Mouse (Mus musculus) liver, embryonic 14.5 days (tissue): ENCODE data around the gene Clic6. TPM values are rescaled to one million over a fixed set of nuclear protein-coding genes. Genes with fewer than 3 reads are reported as not detected.

ENCODE experiments used
- ATAC-seq: fragments of 200-750 bp; cut with Nextera tagmentation; 2 replicates; pipeline ENCODE4 v1.8.0; 2017; ENCODE audit warnings: moderate number of reproducible peaks, mild to moderate bottlenecking, moderate library complexity; ENCODE audit not compliant: insufficient read depth
- DNase-seq, 3 experiments: peaks; one replicate each; pipeline ENCODE4 v3.0.0-alpha.2; 2012 to 2013; ENCODE audit warnings: low read depth in 3 of 3, low spot score in 3 of 3
- H3K27ac ChIP-seq: fragments of 300-500 bp; sonication (generic); 2 replicates; pipeline ENCODE4 v1.5.1; 2014; ENCODE audit warnings: moderate library complexity, mild to moderate bottlenecking, control low read depth, inconsistent platforms
- H3K27me3 ChIP-seq: fragments of 300-500 bp; sonication (generic); 2 replicates; pipeline ENCODE4 v1.6.1; 2014; ENCODE audit warnings: mild to moderate bottlenecking, low read length, moderate library complexity; ENCODE audit not compliant: control insufficient read depth, insufficient read depth
- H3K36me3 ChIP-seq: fragments of 300-500 bp; sonication (generic); replicated peaks from 2 replicates; pipeline ENCODE4 v1.6.1; 2014; ENCODE audit warnings: low read depth; ENCODE audit not compliant: control insufficient read depth, insufficient read depth
- H3K4me1 ChIP-seq, 2 experiments: fragments of 200-500 bp in 1 of 2; fragments of 300-500 bp in 1 of 2; sonication (generic) in 1 of 2; replicated peaks; 2 replicates each; pipeline ENCODE4 v1.6.1; 2012 to 2014; ENCODE audit warnings: antibody characterized with exemption in 1 of 2, inconsistent platforms in 1 of 2, low read length in 1 of 2; ENCODE audit not compliant: control insufficient read depth in 2 of 2, insufficient read depth in 2 of 2
- H3K4me2 ChIP-seq: fragments of 300-500 bp; sonication (generic); 2 replicates; pipeline ENCODE4 v1.6.1; 2014; ENCODE audit warnings: low read depth, mild to moderate bottlenecking, control low read depth, moderate library complexity
- H3K4me3 ChIP-seq, 2 experiments: fragments of 200-500 bp in 1 of 2; fragments of 300-500 bp in 1 of 2; sonication (generic) in 1 of 2; 2 replicates each; pipeline ENCODE4 v1.5.1; 2012 to 2014; ENCODE audit warnings: low read depth in 2 of 2, low read length in 2 of 2, mild to moderate bottlenecking in 2 of 2, control low read depth in 1 of 2, inconsistent platforms in 1 of 2, moderate library complexity in 1 of 2; ENCODE audit not compliant: insufficient read depth in 1 of 2
- H3K9ac ChIP-seq: fragments of 300-500 bp; sonication (generic); replicated peaks from 2 replicates; pipeline ENCODE4 v1.6.1; 2014; ENCODE audit warnings: mild to moderate bottlenecking, control low read depth, moderate library complexity
- H3K9me3 ChIP-seq: fragments of 300-500 bp; sonication (generic); 2 replicates; pipeline ENCODE4 v1.6.1; 2016; ENCODE audit warnings: low read length, mixed read lengths; ENCODE audit not compliant: control insufficient read depth
- CTCF ChIP-seq: IDR thresholded peaks from 2 replicates; pipeline ENCODE4 v1.5.1; 2016; ENCODE audit warnings: antibody characterized with exemption, low read depth, control low read depth
- EP300 ChIP-seq: IDR thresholded peaks from 2 replicates; pipeline ENCODE4 v1.6.1; 2016; ENCODE audit warnings: antibody characterized with exemption, low read depth
- WGBS: fragments of 180-500 bp; shearing (Covaris S2); extraction: QIAGEN DNeasy Blood & Tissue Kit; methylation state at CpG from one replicate; pipeline ENCODE4 v1.1.7; 2014; ENCODE audit not compliant: insufficient replicate concordance; 5-methylcytosine and 5-hydroxymethylcytosine counted together
- polyA plus RNA-seq, 2 experiments: library from polyadenylated mRNA; depleted of rRNA in 1 of 2; stranded (reverse) in 1 of 2; unstranded in 1 of 2; fragments of >200 nt; fragmentation: Nextera tagmentation in 1 of 2; extraction: Ambion mirVana in 1 of 2; gene quantifications; 2 replicates each; pipeline versions ENCODE4 v1.2.1 to v1.2.3; 2012 to 2014

Clic6 gene
- polyA plus RNA-seq, 2 experiments = 0.11 to 0.28 TPM

DNA sequence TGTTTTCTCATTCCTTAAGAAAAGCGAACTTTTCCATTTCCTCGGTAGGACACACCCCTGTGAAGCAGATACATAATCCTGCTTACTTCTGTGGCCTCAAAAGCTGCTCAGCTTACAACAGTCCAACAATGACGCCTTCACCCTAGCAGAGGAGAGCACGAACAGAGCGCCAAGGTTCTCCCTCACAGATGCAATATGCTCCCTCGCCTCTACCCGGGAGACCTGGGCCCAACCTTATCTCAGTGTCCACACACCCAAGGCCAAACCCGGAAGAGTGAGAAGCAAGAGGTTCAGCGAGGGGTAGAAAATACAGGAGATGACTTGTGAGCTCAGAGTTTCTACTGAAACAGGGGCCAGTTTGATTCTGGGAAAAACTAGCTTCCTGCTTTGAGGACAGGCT lies 3.8 kb downstream of the Clic6 start:
- Histone ChIP-seq H3K4me3 (peak overlapping the region in 1 of 2 experiments; percentile 15; a peak in 1 of 4 replicates), H3K27me3 (no peaks in the 10 kb centered on the region), H3K4me1 (peaks cover 16 to 49% of the 10 kb centered on the region in 2 experiments), H3K27ac (peak overlapping the region; percentile 58), H3K36me3 (no peaks in the 10 kb centered on the region), H3K4me2 (peak overlapping the region; percentile 49), H3K9me3 (no peaks in the 10 kb centered on the region), H3K9ac (peak overlapping the region; percentile 14)
- WGBS = 16% methylated on average over 9 of the region's 9 CpGs
- peak; percentile 63 for ATAC-seq
- peak; percentile 60 to 69 (median 61) for DNase-seq
- TF ChIP-seq CTCF (no peak), EP300 (peak; percentile 52; the same call in 1 of the 2 replicates)

DNA sequence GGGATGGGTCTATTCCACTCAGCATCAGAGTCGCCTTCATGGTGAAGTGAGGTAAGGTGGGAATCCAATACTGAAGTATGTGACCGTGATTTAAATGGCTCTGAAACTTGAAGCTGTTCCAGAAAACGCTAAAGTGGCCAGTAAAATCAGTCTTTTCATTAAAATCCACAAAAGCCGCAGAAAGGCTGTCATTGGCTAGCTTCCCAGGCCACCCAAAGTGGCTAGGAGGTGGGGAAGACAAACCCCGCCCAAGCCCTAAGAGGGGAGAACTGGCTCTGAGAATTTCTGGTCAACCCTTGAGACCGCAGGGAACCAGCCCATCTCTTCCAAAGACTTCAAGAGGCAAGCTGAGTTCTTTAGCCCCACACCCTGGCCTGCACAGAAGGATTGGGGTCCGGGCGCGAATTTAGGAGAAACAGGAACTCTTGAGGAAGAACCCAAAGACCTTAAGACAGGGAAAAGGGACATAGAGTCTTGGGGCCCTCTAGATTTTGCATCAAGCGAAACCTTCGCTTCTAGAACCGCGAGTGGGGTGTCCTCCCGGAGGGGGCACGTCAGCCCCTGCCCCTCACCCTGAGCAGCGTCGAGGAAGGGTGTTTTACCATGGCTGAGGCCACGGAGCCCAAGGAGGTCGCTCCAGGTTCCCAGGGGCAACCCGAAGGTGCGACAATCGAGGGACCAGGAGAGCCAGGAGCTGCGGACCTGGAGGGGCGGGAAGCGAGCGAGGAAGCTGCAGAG lies 12.5 kb downstream of the Clic6 start:
- Histone ChIP-seq H3K36me3 (no peaks in the 10 kb centered on the region), H3K9me3 (no peaks in the 10 kb centered on the region), H3K27ac (no peak overlapping the region), H3K4me2 (peak overlapping the region; percentile 51), H3K9ac (no peak overlapping the region), H3K27me3 (peaks cover 45% of the 10 kb centered on the region), H3K4me1 (peaks cover 10 to 18% of the 10 kb centered on the region in 2 experiments), H3K4me3 (peak overlapping the region; percentile 21 to 22; a peak in 3 of 4 replicates)
- TF ChIP-seq CTCF = no peak
- no peak for TF ChIP-seq EP300
- 8% methylated on average over 26 of the region's 26 CpGs for WGBS
- no peak for DNase-seq
- ATAC-seq = no peak

DNA sequence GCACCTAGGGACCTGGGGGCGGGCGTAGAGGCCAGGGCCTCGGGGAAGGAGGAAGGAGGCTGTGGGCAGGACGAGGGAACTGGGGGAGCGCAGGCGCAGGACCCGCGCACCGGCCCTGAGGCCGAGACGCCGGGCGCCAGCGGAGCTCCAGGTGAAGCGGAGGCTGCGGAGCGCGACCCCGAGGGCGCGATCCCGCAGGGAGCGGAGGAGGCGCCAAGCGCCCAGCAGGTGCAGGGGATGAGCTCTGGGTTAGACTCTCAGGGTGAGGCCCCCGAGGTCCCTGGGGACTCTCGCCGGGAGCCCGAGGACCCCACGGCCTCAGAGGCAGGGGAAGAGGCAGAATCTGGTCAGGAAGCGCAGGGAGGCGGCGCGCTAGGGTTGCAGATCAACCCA lies 13.0 kb downstream of the Clic6 start:
- H3K27ac ChIP-seq = no peak overlapping the region
- H3K4me1 ChIP-seq = peaks cover 10 to 13% of the 10 kb centered on the region in 2 experiments
- H3K9ac ChIP-seq = no peak overlapping the region
- no peaks in the 10 kb centered on the region for H3K9me3 ChIP-seq
- DNase-seq (no peak), ATAC-seq (no peak)
- H3K4me2 ChIP-seq = peak overlapping the region; percentile 51
- WGBS = under 1% methylated on average over 34 of the region's 34 CpGs
- TF ChIP-seq EP300 (no peak), CTCF (no peak)
- H3K27me3 ChIP-seq = peaks cover 45% of the 10 kb centered on the region
- H3K36me3 ChIP-seq = no peaks in the 10 kb centered on the region
- H3K4me3 ChIP-seq = peak overlapping the region; percentile 21 to 22

DNA sequence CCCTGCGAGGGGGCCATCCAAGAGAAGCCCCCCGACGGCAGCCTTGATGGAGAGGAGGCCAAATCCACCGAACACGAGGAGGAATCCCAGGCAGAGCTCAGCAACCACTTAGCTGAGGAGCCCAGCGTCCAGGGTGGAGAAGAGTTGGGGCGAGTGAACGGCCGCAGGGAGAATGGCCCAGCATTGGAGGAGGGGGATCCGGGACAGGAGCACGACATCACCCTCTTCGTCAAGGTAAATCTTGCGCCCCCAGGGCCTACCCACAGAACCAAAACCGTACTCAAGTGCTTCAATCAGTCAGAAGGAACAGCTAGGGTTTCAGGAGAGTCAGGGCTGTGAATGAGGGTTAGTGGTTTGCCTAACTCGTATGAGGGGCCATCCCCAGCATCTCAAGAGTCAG lies 13.8 kb downstream of the Clic6 start:
- H3K4me3 ChIP-seq = no peak overlapping the region
- no peak overlapping the region for H3K9ac ChIP-seq
- H3K27ac ChIP-seq = no peak overlapping the region

DNA sequence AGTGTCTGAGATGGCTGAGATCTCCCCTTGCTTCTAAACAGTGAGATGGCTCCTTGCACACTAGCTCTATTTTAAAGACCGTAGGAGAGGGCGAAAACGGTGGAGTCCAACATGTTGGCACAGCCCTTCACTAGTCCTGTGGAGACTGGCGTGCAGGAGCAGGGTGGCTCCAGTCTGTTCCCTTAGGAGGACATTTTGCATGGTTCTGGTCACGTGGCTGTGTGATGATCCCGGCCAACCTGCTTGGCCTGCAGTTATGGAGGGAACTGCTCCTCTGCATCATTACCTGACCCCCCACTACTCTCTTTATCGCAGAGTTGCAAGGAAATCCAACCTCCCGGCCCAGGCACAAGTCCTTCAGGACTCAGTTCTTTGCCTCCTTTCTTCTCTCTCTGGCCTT lies 15.0 kb downstream of the Clic6 start:
- Histone ChIP-seq H3K36me3 (no peaks in the 10 kb centered on the region), H3K27me3 (peaks cover 45% of the 10 kb centered on the region), H3K4me1 (no peaks in the 10 kb centered on the region), H3K27ac (no peak overlapping the region), H3K9ac (no peak overlapping the region), H3K4me2 (no peak overlapping the region), H3K4me3 (no peak overlapping the region), H3K9me3 (no peaks in the 10 kb centered on the region)
- TF ChIP-seq EP300 (no peak), CTCF (no peak)
- 67% methylated on average over 8 of the region's 8 CpGs for WGBS
- ATAC-seq (no peak), DNase-seq (no peak)

More for the DNA sequence above, 13.8 kb downstream of the Clic6 start:
- Histone ChIP-seq H3K9me3 (no peaks in the 10 kb centered on the region), H3K4me2 (peak overlapping the region; percentile 51), H3K4me1 (peaks cover 3 to 5% of the 10 kb centered on the region in 2 experiments), H3K27me3 (peaks cover 45% of the 10 kb centered on the region), H3K36me3 (no peaks in the 10 kb centered on the region)
- DNase-seq = no peak
- TF ChIP-seq EP300 = no peak
- no peak for TF ChIP-seq CTCF
- 17% methylated on average over 15 of the region's 15 CpGs for WGBS
- ATAC-seq = no peak
